Mouse (Mus musculus) large intestine, adult 2 months (tissue): ENCODE results near the gene Fermt1. TPM values are rescaled to one million over a fixed set of nuclear protein-coding genes. Genes with fewer than 3 reads are reported as not detected.

Experiments
- DNase-seq: peaks from one replicate; pipeline ENCODE4 v3.0.0-alpha.2; 2012; ENCODE audit warnings: low read depth, low spot score
- WGBS: fragments of 180-500 bp; shearing (Covaris S2); methylation state at CpG from one replicate; pipeline ENCODE4 v1.1.7; 2018; 5-methylcytosine and 5-hydroxymethylcytosine counted together
- polyA plus RNA-seq: library from polyadenylated mRNA; depleted of rRNA; stranded (reverse); fragments of >200 nt; gene quantifications from 2 replicates; pipeline ENCODE4 v1.2.3, GENCODE M21; 2012; rRNA removed

The Fermt1 gene
- polyA plus RNA-seq, 1 experiment = 15.7 TPM

GRCm38 (mm10) chr2:132870286-132870685 is 75.4 kb downstream of the Fermt1 start:
- 80% methylated on average over 4 of the region's 4 CpGs for WGBS
- no peak for DNase-seq

GRCm38 (mm10) chr2:132869682-132870081 is 76.0 kb downstream of the Fermt1 start:
- 88% methylated on average over 5 of the region's 5 CpGs for WGBS
- no peak for DNase-seq

- 47% methylated on average over 5 of the region's 5 CpGs for WGBS
- DNase-seq = no peak
Observed at GRCm38 (mm10) chr2:132867521-132867920, 78.2 kb downstream of the Fermt1 start.

GRCm38 (mm10) chr2:132863325-132863724 is 82.4 kb downstream of the Fermt1 start:
- DNase-seq = no peak
- WGBS = 93% methylated on average over 2 of the region's 2 CpGs

- DNase-seq = no peak
- 89% methylated on average over 2 of the region's 2 CpGs for WGBS
Observed at GRCm38 (mm10) chr2:132861456-132861855, 84.2 kb downstream of the Fermt1 start.

GRCm38 (mm10) chr2:132860435-132860834 is 85.3 kb downstream of the Fermt1 start:
- DNase-seq = no peak

GRCm38 (mm10) chr2:132856333-132856732 is 89.4 kb downstream of the Fermt1 start:
- WGBS = 67% methylated on average over 5 of the region's 5 CpGs

More at GRCm38 (mm10) chr2:132856333-132856732, 89.4 kb downstream of the Fermt1 start:
- DNase-seq = no peak

Other genes starting within 250 kb of the Fermt1 start
- 8.5 and 9.0 TPM in 2 replicates for gene Chgb, start 164.6 kb downstream of the Fermt1 start, polyA plus RNA-seq
- gene Trmt6, start 129.9 kb downstream of the Fermt1 start, polyA plus RNA-seq = 4.4 and 4.6 TPM in 2 replicates
- 1.5 TPM in 2 replicates for gene Mcm8, start 129.8 kb downstream of the Fermt1 start, polyA plus RNA-seq
- 24.9 and 29.7 TPM in 2 replicates for gene Crls1, start 99.2 kb downstream of the Fermt1 start, polyA plus RNA-seq
- 1.6 and 2.3 TPM in 2 replicates for gene Lrrn4, start 65.0 kb downstream of the Fermt1 start, polyA plus RNA-seq